Mouse (Mus musculus): Measurements from ENCODE around the gene Srl. TPM values are rescaled to one million over a fixed set of nuclear protein-coding genes. Genes with fewer than 3 reads are reported as not detected.

Gene Srl
- polyA plus RNA-seq, 1 experiment = not detected

- 35% methylated on average over 8 of the region's 8 CpGs for WGBS
- peaks cover 20% of the 10 kb centered on the region for H3K4me1 ChIP-seq (ENCODE audit: control insufficient read depth, insufficient read depth, low read length)
- H3K27ac ChIP-seq (ENCODE audit: insufficient read depth, low read depth, low read length) = no peak overlapping the region
- no peak overlapping the region for H3K4me3 ChIP-seq (ENCODE audit: insufficient read depth, low read depth, low read length)
- TF ChIP-seq POLR2A (IDR thresholded peaks at IDR 0.05; ENCODE audit: insufficient read depth, low read depth, low read length) (no peak), CTCF (IDR thresholded peaks at IDR 0.05; ENCODE audit: insufficient read depth, low read depth, low read length) (no peak)
These were observed 18.7 kb downstream of the Srl start for GRCm38 (mm10) chr16:4522879-4523278.

- Histone ChIP-seq H3K4me1 (ENCODE audit: control insufficient read depth, insufficient read depth, low read length) (peaks cover 20% of the 10 kb centered on the region), H3K4me3 (ENCODE audit: insufficient read depth, low read depth, low read length) (no peak overlapping the region), H3K27ac (ENCODE audit: insufficient read depth, low read depth, low read length) (no peak overlapping the region)
- 68% methylated on average over 5 of the region's 5 CpGs for WGBS
- TF ChIP-seq CTCF (IDR thresholded peaks at IDR 0.05; ENCODE audit: insufficient read depth, low read depth, low read length) (no peak), POLR2A (IDR thresholded peaks at IDR 0.05; ENCODE audit: insufficient read depth, low read depth, low read length) (no peak)
These were observed 19.7 kb downstream of the Srl start for GRCm38 (mm10) chr16:4521735-4522530.

- no peak overlapping the region for H3K4me3 ChIP-seq (ENCODE audit: insufficient read depth, low read depth, low read length)
- H3K4me1 ChIP-seq (ENCODE audit: control insufficient read depth, insufficient read depth, low read length) = peaks cover 20% of the 10 kb centered on the region
- H3K27ac ChIP-seq (ENCODE audit: insufficient read depth, low read depth, low read length) = no peak overlapping the region
- TF ChIP-seq CTCF (IDR thresholded peaks at IDR 0.05; ENCODE audit: insufficient read depth, low read depth, low read length) (no peak), POLR2A (IDR thresholded peaks at IDR 0.05; ENCODE audit: insufficient read depth, low read depth, low read length) (no peak)
- 79% methylated on average over 4 of the region's 4 CpGs for WGBS
These were observed 20.4 kb downstream of the Srl start for GRCm38 (mm10) chr16:4521074-4521667.

GRCm38 (mm10) chr16:4520673-4521072 lies 20.9 kb downstream of the Srl start:
- WGBS = 80% methylated on average over 8 of the region's 8 CpGs
- Histone ChIP-seq H3K4me1 (ENCODE audit: control insufficient read depth, insufficient read depth, low read length) (peaks cover 20% of the 10 kb centered on the region), H3K27ac (ENCODE audit: insufficient read depth, low read depth, low read length) (no peak overlapping the region), H3K4me3 (ENCODE audit: insufficient read depth, low read depth, low read length) (no peak overlapping the region)
- TF ChIP-seq POLR2A (IDR thresholded peaks at IDR 0.05; ENCODE audit: insufficient read depth, low read depth, low read length) = no peak
- no peak for TF ChIP-seq CTCF (IDR thresholded peaks at IDR 0.05; ENCODE audit: insufficient read depth, low read depth, low read length)

GRCm38 (mm10) chr16:4519825-4520224 lies 21.8 kb downstream of the Srl start:
- H3K4me1 ChIP-seq (ENCODE audit: control insufficient read depth, insufficient read depth, low read length) = peaks cover 20% of the 10 kb centered on the region
- no peak overlapping the region for H3K27ac ChIP-seq (ENCODE audit: insufficient read depth, low read depth, low read length)
- no peak overlapping the region for H3K4me3 ChIP-seq (ENCODE audit: insufficient read depth, low read depth, low read length)
- 98% methylated on average over 2 of the region's 2 CpGs for WGBS
- no peak for TF ChIP-seq POLR2A (IDR thresholded peaks at IDR 0.05; ENCODE audit: insufficient read depth, low read depth, low read length)
- TF ChIP-seq CTCF (IDR thresholded peaks at IDR 0.05; ENCODE audit: insufficient read depth, low read depth, low read length) = no peak

- 49% methylated on average over 4 of the region's 4 CpGs for WGBS
- H3K4me1 ChIP-seq (ENCODE audit: control insufficient read depth, insufficient read depth, low read length) = peaks cover 20% of the 10 kb centered on the region
- no peak overlapping the region for H3K27ac ChIP-seq (ENCODE audit: insufficient read depth, low read depth, low read length)
- TF ChIP-seq CTCF (IDR thresholded peaks at IDR 0.05; ENCODE audit: insufficient read depth, low read depth, low read length) (no peak), POLR2A (IDR thresholded peaks at IDR 0.05; ENCODE audit: insufficient read depth, low read depth, low read length) (no peak)
- H3K4me3 ChIP-seq (ENCODE audit: insufficient read depth, low read depth, low read length) = no peak overlapping the region
These were observed 22.5 kb downstream of the Srl start for GRCm38 (mm10) chr16:4519157-4519556.

- no peak overlapping the region for H3K27ac ChIP-seq (ENCODE audit: insufficient read depth, low read depth, low read length)
- H3K4me3 ChIP-seq (ENCODE audit: insufficient read depth, low read depth, low read length) = no peak overlapping the region
- 91% methylated on average over 2 of the region's 2 CpGs for WGBS
- TF ChIP-seq CTCF (IDR thresholded peaks at IDR 0.05; ENCODE audit: insufficient read depth, low read depth, low read length) = no peak
- peaks cover 15% of the 10 kb centered on the region for H3K4me1 ChIP-seq (ENCODE audit: control insufficient read depth, insufficient read depth, low read length)
These were observed 23.7 kb downstream of the Srl start for GRCm38 (mm10) chr16:4517906-4518305.

GRCm38 (mm10) chr16:4514383-4514782 lies 27.2 kb downstream of the Srl start:
- Histone ChIP-seq H3K4me1 (ENCODE audit: control insufficient read depth, insufficient read depth, low read length) (peaks cover 8% of the 10 kb centered on the region), H3K4me3 (ENCODE audit: insufficient read depth, low read depth, low read length) (no peak overlapping the region), H3K27ac (ENCODE audit: insufficient read depth, low read depth, low read length) (no peak overlapping the region)
- WGBS = 85% methylated on average over 3 of the region's 3 CpGs
- TF ChIP-seq POLR2A (IDR thresholded peaks at IDR 0.05; ENCODE audit: insufficient read depth, low read depth, low read length) = no peak
- TF ChIP-seq CTCF (IDR thresholded peaks at IDR 0.05; ENCODE audit: insufficient read depth, low read depth, low read length) = no peak

- WGBS = 48% methylated on average over 3 of the region's 3 CpGs
- Histone ChIP-seq H3K4me3 (ENCODE audit: insufficient read depth, low read depth, low read length) (no peak overlapping the region), H3K4me1 (ENCODE audit: control insufficient read depth, insufficient read depth, low read length) (peaks cover 5% of the 10 kb centered on the region), H3K27ac (ENCODE audit: insufficient read depth, low read depth, low read length) (peak overlapping the region; percentile 29; the same call in 1 of the 2 replicates)
- TF ChIP-seq CTCF (IDR thresholded peaks at IDR 0.05; ENCODE audit: insufficient read depth, low read depth, low read length) (no peak), POLR2A (IDR thresholded peaks at IDR 0.05; ENCODE audit: insufficient read depth, low read depth, low read length) (no peak)
These were observed 28.8 kb downstream of the Srl start for GRCm38 (mm10) chr16:4512661-4513438.
